Mouse (Mus musculus): ENCODE measurements at regions not wholly inside any gene's neighbourhood (a gene's known extent, or its start where the extent isn't known, plus 50 kb on each side); places are given as distances from the start of the nearest gene placed in this dataset.

DNA sequence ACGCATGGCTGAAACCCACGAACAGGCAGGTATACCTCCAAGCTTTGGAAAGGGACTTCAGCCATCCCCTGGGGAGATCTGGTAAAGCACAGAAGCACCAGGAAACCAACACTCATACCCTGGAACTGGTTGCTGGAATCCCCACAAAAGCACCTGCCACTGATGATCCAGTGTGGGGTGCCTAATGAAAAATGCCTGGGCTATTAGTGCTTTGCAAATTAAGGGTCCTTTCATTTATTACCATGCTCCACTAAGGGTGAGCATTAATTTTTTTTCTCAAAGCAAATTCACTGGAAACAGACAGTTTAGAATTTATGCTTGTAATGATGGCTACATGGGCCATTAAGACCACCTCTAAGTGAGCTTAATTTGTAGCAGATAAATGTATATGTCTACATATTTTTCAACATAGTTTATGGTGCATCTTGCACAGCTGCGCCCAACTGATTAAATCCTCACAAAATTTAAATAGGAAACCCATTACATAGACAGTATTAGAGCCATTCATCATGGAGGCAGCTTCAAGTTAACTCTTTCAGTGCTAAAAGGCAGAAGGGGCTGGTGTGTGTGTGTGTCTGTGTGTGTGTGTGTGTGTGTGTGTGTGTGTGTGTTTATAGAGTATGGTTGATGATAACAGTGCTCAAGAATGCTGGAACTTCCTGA lies 201.8 kb downstream of the Cbln1 start:
- no peak for DNase-seq

DNA sequence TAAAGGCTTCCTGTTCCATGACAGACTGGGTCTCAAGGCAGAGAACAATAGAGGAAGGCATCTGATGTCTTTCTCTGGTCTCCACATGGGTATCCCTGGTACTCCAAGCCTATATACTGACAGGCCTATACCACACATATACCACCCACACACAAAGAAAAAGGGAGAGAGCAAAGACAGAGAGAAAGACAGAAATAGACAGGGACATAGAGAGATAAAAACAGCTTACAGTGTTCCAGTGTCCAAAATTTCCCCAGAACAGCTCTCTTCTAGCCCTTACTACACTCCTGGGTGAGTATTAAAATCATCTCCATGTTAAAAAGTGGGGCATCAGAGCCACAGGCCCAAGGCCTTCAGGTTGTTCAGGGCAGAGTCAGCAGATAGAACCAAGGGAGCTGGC lies 204.2 kb downstream of the Cbln1 start:
- no peak for DNase-seq

DNA sequence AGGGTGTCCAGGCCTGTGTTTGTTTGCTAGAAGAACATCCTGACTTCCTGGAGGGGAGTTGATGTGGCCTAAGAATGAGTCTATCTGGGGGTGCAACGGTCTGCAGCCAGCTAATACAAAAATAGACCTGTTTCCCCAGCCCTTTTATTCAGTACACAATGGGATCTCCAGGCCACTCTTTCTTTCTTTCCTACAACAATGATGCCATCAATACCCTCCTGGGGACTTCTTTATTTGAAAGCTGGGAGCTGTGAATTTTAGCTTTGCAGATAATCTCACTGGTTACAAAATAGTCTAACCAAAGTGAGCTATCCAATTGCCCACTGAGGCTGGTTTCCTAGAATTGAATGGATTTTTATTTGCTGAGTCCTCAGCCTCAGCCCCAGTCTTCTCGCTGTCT lies 207.4 kb downstream of the Cbln1 start:
- DNase-seq: no peak

DNA sequence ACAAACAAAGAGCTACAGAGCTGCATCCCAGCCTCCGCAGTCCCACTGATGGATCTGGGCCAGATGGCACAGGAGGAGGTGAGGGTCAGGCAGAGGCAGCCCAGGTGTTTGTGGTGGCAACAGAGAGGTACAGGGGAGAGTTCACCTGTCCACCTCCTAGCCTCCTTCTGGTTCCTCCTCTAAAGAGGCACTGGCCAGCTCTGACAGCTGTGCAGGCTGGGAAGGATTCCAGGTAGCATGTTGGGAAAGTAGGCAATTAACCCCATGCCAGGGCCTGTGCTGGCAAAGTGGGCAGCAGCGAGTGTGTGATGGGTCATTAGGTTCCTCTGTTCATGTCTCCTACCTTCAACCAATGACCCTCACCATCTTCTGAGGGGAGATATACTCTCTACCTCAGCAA lies 212.1 kb downstream of the Cbln1 start:
- DNase-seq: no peak

DNA sequence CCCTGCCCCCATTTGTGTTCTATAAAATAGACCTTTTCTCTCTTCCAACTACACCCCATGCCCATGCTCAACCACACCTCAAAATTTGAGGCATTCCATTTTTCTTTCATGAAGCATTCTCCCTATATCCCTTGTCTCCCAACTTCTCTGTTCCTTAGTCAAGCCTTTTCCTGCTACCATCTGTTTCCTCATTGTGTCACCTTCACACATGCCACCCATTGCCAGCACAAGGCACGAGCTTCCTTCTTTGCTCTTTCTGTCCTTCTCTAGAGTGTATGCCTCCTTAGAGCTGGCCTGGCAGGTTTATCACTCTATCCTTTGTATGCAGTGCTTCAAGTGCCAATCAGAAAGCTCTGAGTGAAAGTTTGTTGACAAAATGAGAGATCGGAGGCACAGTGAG lies 229.7 kb downstream of the Cbln1 start:
- no peak for DNase-seq

DNA sequence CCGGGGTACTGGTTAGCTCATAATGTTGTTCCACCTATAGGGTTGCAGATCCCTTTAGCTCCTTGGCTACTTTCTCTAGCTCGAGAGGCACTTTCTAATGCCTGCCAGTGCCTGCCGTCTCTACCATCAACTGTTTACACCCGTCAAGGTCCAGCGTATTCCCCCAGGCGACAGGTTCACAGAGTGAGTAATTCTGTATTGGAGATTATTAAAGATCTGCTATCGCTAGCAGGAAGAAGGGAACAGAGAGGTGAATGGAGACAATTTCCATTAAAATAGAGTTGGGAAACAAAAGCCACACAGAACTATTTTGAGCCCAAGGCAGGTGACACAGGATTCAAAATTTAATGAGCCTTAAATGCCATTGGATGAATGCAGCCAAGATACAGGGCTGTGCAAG lies 235.2 kb downstream of the Cbln1 start:
- DNase-seq: no peak

DNA sequence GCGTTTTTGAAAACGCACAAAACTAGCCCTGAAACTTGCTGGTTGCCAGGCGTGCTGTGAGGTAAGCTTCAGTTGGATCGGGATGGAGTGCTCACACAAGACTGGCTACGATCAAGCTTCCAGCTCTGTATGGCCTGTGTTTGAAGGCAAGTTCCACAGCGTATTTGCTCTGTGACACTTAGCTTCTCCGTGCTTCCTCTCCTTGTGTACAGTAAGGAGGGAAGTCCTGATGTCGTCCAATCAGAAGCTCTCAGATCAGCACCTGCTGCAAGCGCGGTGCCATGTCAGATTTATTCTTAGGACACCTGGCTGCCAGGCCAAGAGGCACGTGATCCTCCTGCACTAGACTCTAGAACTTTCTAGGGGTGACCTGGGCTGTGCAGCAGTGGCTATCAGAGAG lies 236.0 kb downstream of the Cbln1 start:
- no peak for DNase-seq

DNA sequence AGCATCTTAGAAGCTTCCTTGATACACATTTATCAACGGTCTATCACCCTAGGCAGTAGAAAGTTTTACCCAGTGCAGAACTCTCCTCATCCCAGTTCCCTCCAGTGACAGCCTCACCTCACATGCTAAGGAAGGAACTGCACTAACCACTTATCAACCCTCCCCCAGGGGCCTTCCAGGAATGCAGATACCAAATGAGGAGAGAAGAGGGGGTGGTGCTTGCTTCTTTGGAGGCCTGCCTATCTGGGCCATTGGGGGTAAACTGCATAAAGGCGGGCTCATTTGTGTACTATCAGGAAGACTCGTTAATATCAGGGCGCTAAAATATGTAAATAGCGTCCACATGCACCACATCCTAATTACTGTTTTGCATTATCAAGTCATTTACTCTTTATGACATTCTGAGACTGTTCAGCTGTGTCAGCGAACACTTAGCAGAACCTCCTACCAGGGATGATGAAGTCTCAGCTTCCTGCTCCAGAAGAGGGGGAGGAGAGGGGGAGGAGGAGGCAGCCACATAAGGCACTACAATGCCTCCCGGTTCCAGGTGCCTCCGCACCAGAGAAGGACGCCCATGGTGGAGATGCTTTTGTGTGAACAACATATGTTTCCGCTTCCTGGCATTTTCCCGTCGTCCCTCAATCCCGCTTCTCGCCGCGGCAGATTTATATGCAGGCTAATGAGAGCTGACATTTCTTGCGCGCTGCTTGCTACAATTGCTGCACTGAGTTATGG lies 236.9 kb downstream of the Cbln1 start:
- DNase-seq: no peak

DNA sequence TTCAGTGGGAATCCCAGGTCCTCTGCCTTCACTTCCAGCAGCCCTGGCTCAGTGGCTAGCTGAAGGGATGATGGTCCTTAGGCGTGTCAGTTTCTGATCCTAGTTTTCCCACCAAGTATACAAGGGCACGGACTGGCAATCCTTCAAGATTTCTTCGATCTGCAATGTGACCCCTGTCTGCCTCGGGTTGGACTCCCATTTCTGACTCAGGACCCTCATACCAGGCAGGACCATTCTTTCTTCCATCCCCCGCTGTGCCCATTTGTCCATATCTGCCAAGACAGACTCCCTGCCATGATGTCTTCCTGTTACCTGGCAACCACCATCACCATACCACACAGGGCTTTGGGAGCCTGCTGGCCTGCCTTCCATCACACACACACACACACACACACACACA lies 238.1 kb downstream of the Cbln1 start:
- DNase-seq: no peak

DNA sequence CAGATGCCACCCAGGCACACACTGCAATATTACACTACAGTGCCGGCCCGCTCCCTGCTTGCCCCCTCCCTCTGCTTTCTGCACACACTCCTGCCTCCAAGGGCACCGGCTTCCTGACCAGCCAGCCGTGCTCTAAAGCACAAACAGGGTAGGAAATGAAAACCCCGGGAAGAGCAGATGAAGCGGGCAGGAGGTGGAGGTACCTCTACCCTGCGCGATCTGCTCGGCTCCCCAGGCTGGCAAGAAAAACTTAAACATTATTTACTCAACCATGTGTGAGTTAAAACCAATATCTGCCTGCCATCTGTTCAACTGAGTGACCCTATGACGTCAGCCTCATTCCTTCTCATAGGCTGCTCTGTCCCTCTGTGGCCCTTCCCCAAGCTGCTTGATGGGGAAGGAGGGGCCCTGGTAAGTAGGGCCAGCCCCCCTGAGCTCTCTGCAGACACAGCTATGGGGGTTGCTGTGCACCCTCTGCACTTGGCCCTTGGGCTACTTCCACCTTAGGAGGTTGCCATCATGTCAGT lies 238.5 kb downstream of the Cbln1 start:
- DNase-seq: no peak

DNA sequence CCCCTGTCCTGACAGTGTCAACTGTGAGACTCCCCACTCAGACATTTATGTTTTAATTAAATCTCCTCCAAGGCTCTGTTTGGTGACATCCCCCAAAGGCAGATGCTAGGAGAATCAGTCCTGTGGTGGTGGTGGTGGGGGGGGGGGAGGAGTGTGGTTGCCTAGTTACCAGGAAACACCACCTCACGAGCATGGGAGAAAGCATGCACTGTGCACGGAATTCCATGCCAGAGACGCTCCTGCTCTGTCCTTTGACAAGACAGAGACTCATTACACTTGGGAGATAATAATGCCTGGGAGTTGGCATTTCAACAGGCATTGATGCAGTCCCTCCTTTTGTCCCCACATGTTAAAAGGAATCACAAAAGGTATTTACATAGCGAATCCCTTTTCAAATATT lies 240.6 kb downstream of the Cbln1 start:
- no peak for DNase-seq

DNA sequence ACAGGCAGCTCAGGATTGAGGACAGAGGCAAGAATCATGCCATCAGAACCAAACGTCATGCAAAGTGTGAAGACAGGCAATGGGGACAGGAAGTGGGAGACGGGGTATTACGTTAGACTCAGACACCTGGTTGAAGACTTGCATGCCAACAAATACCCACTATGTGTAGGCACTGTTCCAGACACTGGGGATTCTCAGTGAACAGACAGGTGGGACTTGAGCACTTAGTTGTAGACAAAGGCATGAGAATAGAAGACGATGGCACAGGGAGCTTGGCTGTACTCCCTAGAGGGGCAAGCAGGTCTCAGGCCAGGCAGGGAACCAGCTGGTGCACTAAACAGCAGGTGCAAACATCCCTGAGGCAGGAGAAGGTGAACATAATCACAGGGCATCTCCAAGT lies 242.3 kb downstream of the Cbln1 start:
- DNase-seq: no peak

DNA sequence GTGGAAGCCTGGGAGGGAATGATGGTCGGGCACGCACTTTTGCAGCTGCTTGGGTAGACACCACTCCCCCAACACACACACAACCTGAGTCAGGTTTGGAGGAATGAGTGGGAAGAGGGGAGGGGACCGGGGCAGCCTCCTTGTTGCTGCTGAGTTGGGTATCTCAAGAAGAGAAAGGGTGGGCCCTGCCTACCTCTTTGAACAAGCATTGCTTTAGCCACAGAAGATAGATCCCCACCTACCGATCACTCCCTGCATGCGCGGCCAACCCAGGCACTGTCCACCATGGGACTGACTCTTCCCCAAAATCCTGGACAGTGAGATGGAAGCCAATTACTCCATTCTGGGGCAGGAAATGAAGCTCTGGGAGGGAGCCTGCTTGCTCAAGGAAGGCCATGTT lies 243.2 kb downstream of the Cbln1 start:
- DNase-seq: no peak

DNA sequence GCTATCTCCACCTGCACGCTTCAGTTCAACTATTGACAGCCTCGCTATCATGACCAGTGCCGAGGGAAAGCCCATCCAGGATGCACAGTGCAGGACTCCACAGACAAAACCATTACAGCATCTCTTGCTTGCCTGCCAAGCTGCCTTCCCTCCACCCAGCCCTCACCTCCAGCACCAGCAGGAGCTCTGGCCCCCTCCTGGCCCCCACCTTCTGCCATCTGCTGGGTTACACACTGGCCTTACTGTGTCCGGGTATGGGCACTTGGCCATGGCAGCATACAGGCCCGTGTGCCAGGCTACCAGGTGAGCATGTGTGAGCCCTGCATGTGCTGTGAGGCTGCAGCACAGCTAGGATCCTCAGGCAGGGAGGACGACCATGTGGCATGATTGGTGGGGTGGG lies 243.6 kb downstream of the Cbln1 start:
- no peak for DNase-seq

DNA sequence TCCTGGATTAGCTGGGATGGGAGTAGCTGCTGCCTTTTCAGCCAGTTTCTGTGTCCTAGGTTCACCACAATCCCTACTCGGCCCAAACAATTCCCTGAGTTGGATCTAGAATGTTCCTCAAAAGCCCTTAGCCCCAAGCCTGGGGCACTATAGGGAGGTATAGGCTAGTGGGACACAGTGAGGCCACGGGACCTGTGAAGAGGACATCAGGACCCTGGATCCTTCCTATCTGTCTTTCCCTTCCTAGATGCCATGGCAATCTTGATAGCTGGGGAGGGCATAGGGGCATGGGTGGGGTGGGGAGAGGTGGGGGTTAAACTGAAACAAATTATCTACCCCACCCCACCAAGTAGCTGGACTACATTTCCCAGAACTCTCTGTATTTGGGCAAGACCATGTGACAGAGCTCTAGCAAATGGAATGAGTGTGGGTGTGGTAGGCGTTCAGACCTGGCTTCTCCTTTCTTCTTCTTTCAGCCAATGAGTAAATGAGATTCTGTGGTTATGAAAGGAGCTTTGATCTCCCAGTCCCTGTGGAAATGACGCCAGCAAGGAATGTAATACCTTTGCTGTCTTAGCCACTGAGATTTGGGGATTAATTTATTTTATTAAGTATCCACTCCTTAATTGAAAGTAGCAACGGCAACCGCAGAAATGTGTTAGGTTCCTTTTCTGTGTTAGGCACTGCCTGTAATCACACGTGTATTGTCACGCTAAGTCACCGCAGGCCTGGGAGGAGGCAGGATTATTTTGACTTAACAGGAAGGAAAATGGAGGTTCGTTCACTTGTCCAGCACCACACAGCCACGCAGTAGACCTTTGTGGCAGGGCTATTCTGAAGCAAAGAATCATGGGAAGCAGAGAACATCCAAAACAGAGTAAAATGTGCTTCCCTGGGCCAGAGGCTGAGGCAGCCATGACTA lies 246.6 kb downstream of the Cbln1 start:
- no peak for DNase-seq

DNA sequence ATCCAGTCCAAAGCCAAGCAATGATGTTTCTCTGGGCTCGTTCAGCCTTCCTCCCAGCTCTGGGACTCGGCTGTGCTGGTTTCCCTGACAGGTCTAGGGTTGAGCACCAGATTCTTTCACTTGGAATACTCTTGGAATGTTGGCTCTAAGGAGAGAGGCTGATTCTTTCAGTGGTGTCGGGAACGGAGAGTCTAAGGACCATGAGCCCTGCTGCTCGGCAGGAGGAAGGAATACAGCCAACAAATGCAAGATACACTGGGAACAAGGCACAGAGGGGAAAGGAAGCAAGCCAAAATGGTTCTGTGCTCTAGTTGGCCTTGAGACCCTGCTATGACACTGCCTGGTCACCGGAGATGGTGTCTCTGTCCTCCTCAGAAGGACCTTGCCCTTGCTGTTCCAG lies 251.8 kb downstream of the Cbln1 start:
- DNase-seq: no peak

DNA sequence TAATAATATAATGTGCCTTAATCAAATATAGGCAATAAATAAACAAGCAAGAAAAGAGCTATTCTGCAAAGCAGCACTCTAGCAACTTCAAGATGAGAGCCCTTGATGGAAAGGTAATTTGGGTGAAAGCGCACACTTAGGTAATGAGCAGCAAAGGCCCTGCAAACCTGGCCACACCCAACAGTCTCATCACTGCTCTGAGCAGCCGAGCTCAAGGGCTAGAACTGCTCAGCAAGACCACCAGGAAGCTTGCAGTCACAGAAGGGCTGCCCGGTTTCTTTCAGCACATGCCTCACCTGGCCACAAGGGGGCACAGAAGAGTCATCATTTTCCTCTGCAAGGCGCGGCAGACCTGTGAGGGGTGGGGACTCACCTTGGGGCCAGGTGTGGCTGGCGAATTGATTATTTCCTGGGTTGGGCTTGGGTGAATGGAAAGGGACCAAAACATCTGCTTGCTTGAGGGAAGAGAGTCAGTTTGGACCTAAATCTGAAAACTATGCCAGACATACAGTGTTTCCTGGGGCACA lies 253.4 kb downstream of the Cbln1 start:
- DNase-seq: peak; percentile 6

DNA sequence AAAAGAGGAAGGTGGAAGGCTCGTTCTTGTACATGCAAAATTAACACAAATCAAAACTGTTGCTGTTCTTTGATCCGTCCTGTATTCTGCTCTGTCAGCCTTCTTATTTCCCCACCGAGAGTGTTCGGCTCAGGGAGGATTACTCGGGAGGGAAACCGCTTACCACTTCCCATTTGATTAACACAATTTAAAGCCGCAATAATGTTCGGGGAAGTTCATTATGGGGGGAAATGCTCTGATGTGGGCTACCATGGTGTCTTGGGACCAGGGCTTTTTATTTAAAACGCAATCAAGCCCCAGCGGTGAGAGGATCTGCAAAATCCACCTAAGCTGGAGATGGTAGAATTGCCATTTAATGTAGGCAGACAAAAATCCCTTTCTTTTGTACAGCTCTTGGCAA lies 257.4 kb downstream of the Cbln1 start:
- no peak for DNase-seq

DNA sequence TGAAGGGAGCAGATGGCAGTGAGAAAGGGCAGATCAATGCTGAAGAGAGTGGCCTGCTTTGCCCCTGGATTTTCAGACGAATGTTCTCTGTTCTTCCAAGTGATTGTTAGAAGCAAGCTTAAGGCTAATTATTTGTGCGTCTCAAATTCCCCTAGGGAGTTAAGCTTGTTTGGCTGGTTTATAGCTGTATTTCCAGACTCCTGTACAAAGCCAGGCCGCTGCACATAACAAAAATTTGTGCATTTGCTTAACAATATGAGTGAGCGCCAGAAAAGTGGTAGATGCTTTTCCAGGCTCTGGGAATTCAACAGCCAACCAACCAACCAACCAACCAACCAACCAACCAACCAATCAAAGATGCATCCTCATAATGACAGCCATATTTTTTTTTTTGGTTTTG lies 261.9 kb downstream of the Cbln1 start:
- DNase-seq: no peak

DNA sequence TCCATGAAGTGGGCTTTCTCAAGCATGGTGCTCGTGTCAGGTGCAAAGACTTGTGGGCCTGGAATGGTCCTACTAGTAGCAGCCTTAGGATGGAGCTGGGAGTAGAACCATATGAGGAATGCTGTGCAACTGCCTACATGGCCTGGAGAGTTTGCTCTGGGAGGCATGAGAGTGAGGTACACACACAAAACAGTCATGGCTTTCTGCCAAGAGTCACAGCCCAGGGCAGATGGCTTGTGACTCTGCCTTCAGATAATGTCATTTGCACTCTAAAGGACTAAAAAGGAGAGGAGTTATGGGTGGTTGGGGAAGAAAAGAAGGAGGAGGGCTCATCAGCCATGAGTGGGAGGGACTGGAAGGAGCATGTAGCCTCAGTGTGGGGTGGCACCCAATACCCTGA lies 263.1 kb downstream of the Cbln1 start:
- no peak for DNase-seq

DNA sequence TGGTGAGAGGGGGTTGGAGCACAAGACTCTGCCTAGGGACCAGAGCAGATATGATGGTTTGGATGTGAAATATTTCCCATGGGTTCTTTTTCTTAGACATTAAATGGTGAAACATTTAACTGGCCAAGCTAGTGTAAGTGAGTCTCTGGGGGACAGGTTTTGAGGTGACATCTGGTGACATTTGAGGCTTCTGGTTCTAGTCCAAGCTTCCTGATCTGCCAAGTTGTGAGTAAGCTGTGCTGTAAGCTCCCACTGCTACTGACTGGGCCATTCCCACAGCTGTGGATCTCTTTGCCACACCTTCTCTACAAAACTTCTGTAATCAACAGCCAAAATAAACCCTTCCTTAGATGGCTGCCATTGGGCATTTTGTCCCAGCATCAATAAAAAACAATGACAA lies 264.4 kb downstream of the Cbln1 start:
- no peak for DNase-seq

DNA sequence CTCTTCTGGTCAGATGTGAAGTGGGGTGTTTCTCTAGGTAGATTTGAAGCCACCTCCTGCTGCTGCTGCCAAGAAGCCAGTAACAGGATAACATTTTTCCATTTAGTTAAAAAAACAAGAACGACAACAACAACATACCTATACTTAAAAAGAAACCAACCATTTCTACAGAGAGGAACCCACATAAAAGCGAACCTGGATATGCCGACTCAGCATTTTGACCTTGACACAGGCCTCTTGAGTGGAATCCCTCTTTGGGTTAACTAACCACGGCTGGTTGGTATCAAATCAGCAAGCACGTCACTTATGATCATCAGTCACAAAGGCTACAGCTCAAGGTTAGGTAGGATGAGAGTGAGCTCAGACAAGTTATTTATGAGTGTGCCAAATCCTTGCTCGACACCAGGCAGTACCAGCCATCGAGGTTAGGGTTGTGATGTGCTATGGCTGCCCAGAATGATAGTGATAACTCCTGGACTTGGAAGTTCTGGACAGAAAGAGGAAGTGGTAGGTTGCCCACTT lies 269.7 kb downstream of the Cbln1 start:
- DNase-seq: no peak

DNA sequence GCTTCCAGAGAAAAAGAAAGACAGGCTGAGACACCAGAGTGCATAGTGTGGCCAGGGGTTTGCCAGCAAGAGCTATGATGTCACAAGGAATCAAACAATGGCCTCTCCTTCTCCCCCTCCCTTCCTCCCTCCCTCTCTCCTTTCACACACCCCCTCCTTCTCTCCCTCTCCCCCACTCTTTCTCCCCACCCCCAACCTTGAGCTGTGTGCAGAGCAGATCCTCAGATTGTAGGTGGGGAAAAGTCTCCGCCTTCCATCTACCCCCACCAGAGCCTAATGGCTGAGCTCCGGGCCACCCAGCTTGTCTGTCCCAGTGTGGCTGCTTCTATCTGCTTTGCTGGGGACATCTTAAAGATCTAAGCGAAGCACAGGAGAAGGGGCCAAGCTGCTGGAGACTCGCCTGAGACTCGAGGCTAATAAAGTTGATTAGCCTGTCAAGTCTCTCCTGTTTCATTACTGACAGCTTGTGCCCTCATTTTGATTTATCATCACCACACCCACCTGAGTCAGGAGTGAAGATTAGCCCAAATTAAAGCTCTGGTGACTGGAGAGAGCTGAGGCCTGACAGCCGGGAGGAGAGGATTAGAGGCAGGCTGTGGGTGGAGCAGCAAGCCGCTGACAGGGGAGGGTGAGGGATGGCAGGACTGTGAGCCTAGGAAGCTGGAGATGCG lies 272.8 kb downstream of the Cbln1 start:
- no peak for DNase-seq
